Mouse (Mus musculus): Measurements from ENCODE around the gene Gm11634. TPM values are rescaled to one million over a fixed set of nuclear protein-coding genes. Genes with fewer than 3 reads are reported as not detected.
"Not testable (repeated sequence)": the region's sequence is repeated elsewhere in the genome, so short reads cannot be mapped to it uniquely, and the experiment has no call there.

Gene Gm11634
- total and polyA plus RNA-seq, 3 experiments, result not detected

GRCm38 (mm10) chr11:101640857-101641709, 42.0 kb upstream of the Gm11634 start:
- H3K79me2 ChIP-seq (ENCODE audit: control insufficient read depth, insufficient read depth, low read length, poor library complexity); H3K9me3 ChIP-seq (replicated peaks; ENCODE audit: insufficient read depth, low read length); H3K4me1 ChIP-seq (ENCODE audit: control insufficient read depth in 1 of 2, insufficient read depth in 2 of 2, low read length in 2 of 2); H3K27me3 ChIP-seq (ENCODE audit: control insufficient read depth in 1 of 2, insufficient read depth in 2 of 2, low read length in 2 of 2): not testable (repeated sequence)
- DNase-seq (ENCODE audit: low read depth, low spot score), result peak; percentile 93
- H3K36me3 ChIP-seq (ENCODE audit: control insufficient read depth in 1 of 2, insufficient read depth in 2 of 2, low read length in 2 of 2), result peaks cover 0 to 11% of the 10 kb centered on the region in 2 experiments; a peak in 2 of 4 replicates
- H3K9ac ChIP-seq (ENCODE audit: control insufficient read depth, low read depth, low read length, poor library complexity, severe bottlenecking), result peak overlapping the region; percentile 81
- TF ChIP-seq POLR2A (IDR thresholded peaks at IDR 0.05; ENCODE audit: control insufficient read depth in 1 of 2, insufficient read depth in 1 of 2, low read depth in 1 of 2, low read length in 2 of 2, poor library complexity in 1 of 2) (peak in 1 of 2 experiments; percentile 22; a peak in 2 of 4 replicates), NELFE (IDR thresholded peaks at IDR 0.05; ENCODE audit: low read depth, low read length) (peak; percentile 66)
- H3K27ac ChIP-seq (ENCODE audit: control insufficient read depth, low read depth, low read length), result peak overlapping the region; percentile 77
- H3K4me3 ChIP-seq (ENCODE audit: control insufficient read depth in 1 of 2, insufficient read depth in 1 of 2, low read depth in 2 of 2, low read length in 2 of 2), result peak overlapping the region; percentile 53 to 73

DNA sequence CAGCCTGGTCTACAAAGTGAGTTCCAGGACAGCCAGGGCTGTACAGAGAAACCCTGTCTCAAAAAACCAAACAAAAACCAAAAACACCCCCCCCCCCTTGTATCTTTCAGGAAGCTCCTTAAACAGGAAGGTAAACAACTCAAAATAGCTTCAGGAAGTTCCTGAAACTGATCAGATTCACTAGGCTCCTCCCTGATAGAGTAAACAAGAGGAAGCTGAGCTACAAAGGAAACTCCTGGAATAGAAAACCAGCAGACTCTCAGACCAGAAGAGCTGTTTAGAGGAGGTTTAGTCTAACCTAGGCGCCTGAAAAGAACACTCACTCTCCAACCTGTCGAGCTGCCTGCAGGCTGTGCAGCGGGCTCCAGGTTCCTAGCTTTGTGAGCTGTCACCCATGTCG, 40.7 kb upstream of the Gm11634 start:
- peaks cover 0 to 6% of the 10 kb centered on the region in 2 experiments; a peak in 1 of 4 replicates for H3K4me1 ChIP-seq (ENCODE audit: control insufficient read depth in 1 of 2, insufficient read depth in 2 of 2, low read length in 2 of 2)
- peaks cover 0 to 11% of the 10 kb centered on the region in 2 experiments; a peak in 2 of 4 replicates for H3K36me3 ChIP-seq (ENCODE audit: control insufficient read depth in 1 of 2, insufficient read depth in 2 of 2, low read length in 2 of 2)
- no peaks in the 10 kb centered on the region for H3K9me3 ChIP-seq (replicated peaks; ENCODE audit: insufficient read depth, low read length)
- peak; percentile 63 for DNase-seq (ENCODE audit: low read depth, low spot score)
- H3K27ac ChIP-seq (ENCODE audit: control insufficient read depth, low read depth, low read length), result no peak overlapping the region
- H3K79me2 ChIP-seq (ENCODE audit: control insufficient read depth, insufficient read depth, low read length, poor library complexity), result peaks cover 1% of the 10 kb centered on the region; the same call in 1 of the 2 replicates
- no peak overlapping the region for H3K4me3 ChIP-seq (ENCODE audit: control insufficient read depth in 1 of 2, insufficient read depth in 1 of 2, low read depth in 2 of 2, low read length in 2 of 2)
- no peak overlapping the region for H3K9ac ChIP-seq (ENCODE audit: control insufficient read depth, low read depth, low read length, poor library complexity, severe bottlenecking)
- no peaks in the 10 kb centered on the region for H3K27me3 ChIP-seq (ENCODE audit: control insufficient read depth in 1 of 2, insufficient read depth in 2 of 2, low read length in 2 of 2)
- TF ChIP-seq NELFE (IDR thresholded peaks at IDR 0.05; ENCODE audit: low read depth, low read length) (no peak), JUND (IDR thresholded peaks at IDR 0.05; ENCODE audit: low read depth, low read length) (no peak), TBP (IDR thresholded peaks at IDR 0.05; ENCODE audit: low read depth, low read length) (no peak), USF1 (IDR thresholded peaks at IDR 0.05; ENCODE audit: low read depth, low read length) (no peak), ZC3H11A (IDR thresholded peaks at IDR 0.05; ENCODE audit: low read depth, low read length) (no peak), CHD1 (IDR thresholded peaks at IDR 0.05; ENCODE audit: low read depth, low read length) (no peak), MYB (IDR thresholded peaks at IDR 0.05; ENCODE audit: low read depth, low read length) (no peak), E2F4 (IDR thresholded peaks at IDR 0.05; ENCODE audit: borderline replicate concordance, low read depth, low read length) (0 out of 2 replicates have a peak, but pooled peaks have one; percentile 26), NRF1 (IDR thresholded peaks at IDR 0.05; ENCODE audit: insufficient read depth, low read depth, low read length, poor library complexity, severe bottlenecking) (no peak), ZMIZ1 (IDR thresholded peaks at IDR 0.05; ENCODE audit: low read depth, low read length) (no peak), KAT2A (conservative IDR thresholded peaks at IDR 0.05; ENCODE audit: low read depth, low read length) (no peak), ELF1 (IDR thresholded peaks at IDR 0.05; ENCODE audit: low read depth, low read length) (0 out of 2 replicates have a peak, but pooled peaks have one; percentile 19), ZNF384 (IDR thresholded peaks at IDR 0.05; ENCODE audit: low read depth, low read length) (no peak), SMC3 (IDR thresholded peaks at IDR 0.05; ENCODE audit: low read depth, low read length) (no peak), USF2 (IDR thresholded peaks at IDR 0.05; ENCODE audit: borderline replicate concordance in 1 of 2, insufficient read depth in 1 of 2, low read depth in 1 of 2, low read length in 2 of 2) (no peak), ZKSCAN1 (IDR thresholded peaks at IDR 0.05; ENCODE audit: low read depth, low read length) (no peak), UBTF (IDR thresholded peaks at IDR 0.05; ENCODE audit: borderline replicate concordance, insufficient read depth, low read depth, low read length) (no peak), SIN3A (IDR thresholded peaks at IDR 0.05; ENCODE audit: low read length) (no peak), MYC (IDR thresholded peaks at IDR 0.05; ENCODE audit: low read depth, low read length) (no peak), POLR2AphosphoS2 (IDR thresholded peaks at IDR 0.05; ENCODE audit: low read length) (no peak), MAFK (IDR thresholded peaks at IDR 0.05; ENCODE audit: borderline replicate concordance, low read depth, low read length) (no peak), ETS1 (IDR thresholded peaks at IDR 0.05; ENCODE audit: low read depth, low read length) (0 out of 2 replicates have a peak, but pooled peaks have one; percentile 16), POLR2AphosphoS5 (IDR thresholded peaks at IDR 0.05; ENCODE audit: borderline replicate concordance, low read depth, low read length) (no peak), MAX (IDR thresholded peaks at IDR 0.05; ENCODE audit: low read length) (no peak), GABPA (IDR thresholded peaks at IDR 0.05; ENCODE audit: low read depth, low read length) (no peak), MXI1 (IDR thresholded peaks at IDR 0.05; ENCODE audit: low read depth, low read length) (no peak), MAZ (IDR thresholded peaks at IDR 0.05; ENCODE audit: low read depth, low read length) (no peak), POLR2A (IDR thresholded peaks at IDR 0.05; ENCODE audit: control insufficient read depth in 1 of 2, insufficient read depth in 1 of 2, low read depth in 1 of 2, low read length in 2 of 2, poor library complexity in 1 of 2) (no peak), TAL1 (IDR thresholded peaks at IDR 0.05; ENCODE audit: low read length) (no peak)

All from MEL (cell line).